Mouse (Mus musculus) intestine, postnatal 0 days (tissue): ENCODE measurements around the gene Dnah6. TPM values are rescaled to one million over a fixed set of nuclear protein-coding genes. Genes with fewer than 3 reads are reported as not detected.

Experiments used
- ATAC-seq: fragments of 200-750 bp; cut with Nextera tagmentation; 2 replicates; pipeline ENCODE4 v1.8.0; 2017; ENCODE audit warnings: mild to moderate bottlenecking, moderate TSS enrichment, moderate library complexity
- H3K27ac ChIP-seq: fragments of 300-500 bp; sonication (generic); 2 replicates; pipeline ENCODE4 v1.5.1; 2014; ENCODE audit warnings: mild to moderate bottlenecking, low read depth, low read length, moderate library complexity
- H3K27me3 ChIP-seq: fragments of 300-500 bp; sonication (generic); replicated peaks from 2 replicates; pipeline ENCODE4 v1.6.1; 2014; ENCODE audit warnings: low read length, mixed read lengths; ENCODE audit not compliant: control insufficient read depth, insufficient read depth
- H3K36me3 ChIP-seq: fragments of 300-500 bp; sonication (generic); 2 replicates; pipeline ENCODE4 v1.6.1; 2014; ENCODE audit warnings: mild to moderate bottlenecking, moderate library complexity; ENCODE audit not compliant: control insufficient read depth, insufficient read depth
- H3K4me1 ChIP-seq: fragments of 300-500 bp; sonication (generic); replicated peaks from 2 replicates; pipeline ENCODE4 v1.6.1; 2014; ENCODE audit warnings: antibody characterized with exemption, low read length, mixed read lengths; ENCODE audit not compliant: control insufficient read depth, insufficient read depth
- H3K4me2 ChIP-seq: fragments of 300-500 bp; sonication (generic); replicated peaks from 2 replicates; pipeline ENCODE4 v1.6.1; 2014; ENCODE audit warnings: low read depth, mild to moderate bottlenecking, moderate library complexity
- H3K4me3 ChIP-seq: fragments of 300-500 bp; sonication (generic); 2 replicates; pipeline ENCODE4 v1.5.1; 2014; ENCODE audit warnings: low read depth, low read length
- H3K9ac ChIP-seq: fragments of 300-500 bp; sonication (generic); 2 replicates; pipeline ENCODE4 v1.6.1; 2014; ENCODE audit warnings: mild to moderate bottlenecking, low read depth, low read length
- H3K9me3 ChIP-seq: fragments of 300-500 bp; sonication (generic); 2 replicates; pipeline ENCODE4 v1.6.1; 2016; ENCODE audit warnings: mixed run types; ENCODE audit not compliant: control insufficient read depth
- CTCF ChIP-seq: sonication (generic); IDR thresholded peaks from 2 replicates; pipeline ENCODE4 v1.5.1; 2016; ENCODE audit warnings: low read depth, mild to moderate bottlenecking, control low read depth, antibody characterized with exemption, moderate library complexity
- WGBS: fragments of 180-500 bp; shearing (Covaris S2); extraction: QIAGEN DNeasy Blood & Tissue Kit; methylation state at CpG from one replicate; pipeline ENCODE4 v1.1.7; 2014; 5-methylcytosine and 5-hydroxymethylcytosine counted together
- polyA plus RNA-seq: library from polyadenylated mRNA; unstranded; fragments of >200 nt; fragmentation: Nextera tagmentation; extraction: Ambion mirVana; gene quantifications from 2 replicates; pipeline ENCODE4 v1.2.1, GENCODE M21; 2015

Dnah6 gene
- polyA plus RNA-seq = 0.08 and 0.09 TPM in 2 replicates

- H3K4me3 ChIP-seq = peak within 1 kb of the TSS; percentile 40
- no peaks in the 10 kb centered on the region for H3K9me3 ChIP-seq
- H3K9ac ChIP-seq = 0 out of 2 replicates have a peak within 1 kb of the TSS, but pooled peaks have one; percentile 12
- ATAC-seq = peak; percentile 99
- H3K27me3 ChIP-seq = no peaks in the 10 kb centered on the region
- 34% methylated on average over 25 of the region's 25 CpGs for WGBS
- H3K4me2 ChIP-seq = peak within 1 kb of the TSS; percentile 66
- H3K27ac ChIP-seq = peak within 1 kb of the TSS; percentile 37
- H3K36me3 ChIP-seq = no peaks in the 10 kb centered on the region
- H3K4me1 ChIP-seq = no peaks in the 10 kb centered on the region
- no peak for TF ChIP-seq CTCF
Measured at GRCm38 (mm10) chr6:73221189-73221957, at the start of gene Dnah6. Dnah6 (minus strand) TSS chr6:73221651.

GRCm38 (mm10) chr6:73269374-73269773, 47.9 kb upstream of the Dnah6 start:
- peaks cover 88% of the 10 kb centered on the region for H3K36me3 ChIP-seq
- no peak for ATAC-seq
- H3K4me2 ChIP-seq = no peak overlapping the region
- H3K4me1 ChIP-seq = no peaks in the 10 kb centered on the region
- no peaks in the 10 kb centered on the region for H3K9me3 ChIP-seq
- WGBS = 95% methylated on average over 3 of the region's 3 CpGs
- no peak overlapping the region for H3K27ac ChIP-seq
- H3K27me3 ChIP-seq = no peaks in the 10 kb centered on the region
- no peak overlapping the region for H3K4me3 ChIP-seq
- no peak for TF ChIP-seq CTCF
- no peak overlapping the region for H3K9ac ChIP-seq

GRCm38 (mm10) chr6:73267738-73268311, 46.4 kb upstream of the Dnah6 start:
- 98% methylated on average over 8 of the region's 8 CpGs for WGBS
- H3K4me1 ChIP-seq = no peaks in the 10 kb centered on the region
- H3K27me3 ChIP-seq = no peaks in the 10 kb centered on the region
- no peaks in the 10 kb centered on the region for H3K9me3 ChIP-seq
- H3K27ac ChIP-seq = no peak overlapping the region
- no peak for ATAC-seq
- H3K4me3 ChIP-seq = no peak overlapping the region
- no peak overlapping the region for H3K4me2 ChIP-seq
- no peak for TF ChIP-seq CTCF
- peaks cover 90% of the 10 kb centered on the region for H3K36me3 ChIP-seq
- no peak overlapping the region for H3K9ac ChIP-seq

GRCm38 (mm10) chr6:73264801-73265200, 43.4 kb upstream of the Dnah6 start:
- H3K4me3 ChIP-seq = no peak overlapping the region
- 86% methylated on average over 2 of the region's 2 CpGs for WGBS
- no peak overlapping the region for H3K4me2 ChIP-seq
- H3K9me3 ChIP-seq = no peaks in the 10 kb centered on the region
- peaks cover 86% of the 10 kb centered on the region for H3K36me3 ChIP-seq
- no peak for ATAC-seq
- H3K9ac ChIP-seq = no peak overlapping the region
- no peaks in the 10 kb centered on the region for H3K27me3 ChIP-seq
- no peak for TF ChIP-seq CTCF
- H3K4me1 ChIP-seq = no peaks in the 10 kb centered on the region
- no peak overlapping the region for H3K27ac ChIP-seq

- H3K4me2 ChIP-seq = no peak overlapping the region
- peaks cover 81% of the 10 kb centered on the region for H3K36me3 ChIP-seq
- H3K27me3 ChIP-seq = no peaks in the 10 kb centered on the region
- H3K4me3 ChIP-seq = no peak overlapping the region
- H3K4me1 ChIP-seq = no peaks in the 10 kb centered on the region; the same call in 1 of the 2 replicates
- no peak overlapping the region for H3K27ac ChIP-seq
- H3K9ac ChIP-seq = no peak overlapping the region
- ATAC-seq = no peak
- 84% methylated on average over 6 of the region's 6 CpGs for WGBS
- H3K9me3 ChIP-seq = no peaks in the 10 kb centered on the region
- TF ChIP-seq CTCF = no peak
Measured at GRCm38 (mm10) chr6:73260110-73260509, 38.7 kb upstream of the Dnah6 start.

GRCm38 (mm10) chr6:73257068-73257467, 35.6 kb upstream of the Dnah6 start:
- ATAC-seq = no peak
- Histone ChIP-seq H3K4me1 (peaks cover 8% of the 10 kb centered on the region), H3K4me3 (no peak overlapping the region), H3K36me3 (peaks cover 53% of the 10 kb centered on the region), H3K9me3 (no peaks in the 10 kb centered on the region), H3K27me3 (no peaks in the 10 kb centered on the region), H3K27ac (no peak overlapping the region), H3K9ac (no peak overlapping the region), H3K4me2 (no peak overlapping the region)
- no peak for TF ChIP-seq CTCF
- WGBS = 73% methylated on average over 7 of the region's 7 CpGs
